Mouse (Mus musculus) kidney, adult 2 months (tissue): ENCODE data around the gene Atpaf2.

Experiments
- CTCF ChIP-seq: fragments of 200-500 bp; conservative IDR thresholded peaks from 2 replicates; pipeline ENCODE4 v1.5.1; 2011; ENCODE audit warnings: low read depth, mild to moderate bottlenecking, control low read depth, low read length, moderate library complexity, mixed read lengths; ENCODE audit not compliant: insufficient read depth, insufficient read length
- POLR2A ChIP-seq: fragments of 200-500 bp; IDR thresholded peaks from one replicate; pipeline ENCODE4 v1.6.1; 2011; ENCODE audit warnings: low read depth, low read length, control low read depth

DNA sequence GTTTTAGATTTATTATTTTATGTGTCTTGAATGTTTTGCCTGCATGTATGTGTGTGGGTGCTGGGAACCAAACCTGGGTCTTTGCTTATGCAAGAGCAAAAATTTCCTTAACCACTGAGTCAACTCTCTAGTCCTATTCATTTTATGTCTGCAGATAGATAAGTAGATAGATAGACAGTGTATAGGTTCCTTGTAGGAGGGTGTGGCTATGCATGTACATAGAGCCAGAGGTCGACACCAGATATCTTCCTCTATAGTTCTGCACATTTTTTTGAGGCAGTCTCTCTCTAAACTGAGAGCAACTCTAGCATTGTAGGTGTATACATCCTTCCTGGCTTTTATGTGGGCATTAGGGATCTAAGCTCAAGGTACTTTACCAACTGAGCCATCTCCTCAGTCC lies 16.9 kb upstream of the Atpaf2 start:
- TF ChIP-seq CTCF, result no peak
- TF ChIP-seq POLR2A, result no peak
